20 mouse cellular contexts compared by ENCODE assay signal in genomic region chr3:133779161-133779789, GRCm38 (mm10).
"Had no signal": no experiment of that assay in that cellular context is flagged by ENCODE, and none has a peak within 500 bp of the region (broad histone marks: within the 10 kb centered on the region; RNA-seq: fewer than 3 reads in every experiment).

No protein-coding gene starts in this region.

- DNase-seq: kidney, adult 8-10 months; kidney, postnatal 14 days; kidney, postnatal 4 days; left cerebral cortex, postnatal 4 days; liver, embryonic 13.5 days; lung, adult 2 months; lung, postnatal 14 days; lung, postnatal 4 days; retina, postnatal 1 day; right cerebral cortex, postnatal 25 days; thymus, adult 18-20 months; thymus, postnatal 36 days had no signal

- H3K36me3 ChIP-seq: limb, embryonic 13.5 days; liver, embryonic 13.5 days; midbrain, embryonic 10.5 days; midbrain, embryonic 13.5 days; neural tube, embryonic 13.5 days had no signal

- ATAC-seq: intestine, embryonic 16.5 days; midbrain, embryonic 13.5 days; midbrain, embryonic 16.5 days had no signal

- H3K27ac ChIP-seq: limb, embryonic 13.5 days; liver, embryonic 13.5 days; midbrain, embryonic 10.5 days; midbrain, embryonic 13.5 days; neural tube, embryonic 13.5 days had no signal

- H3K9me3 ChIP-seq: limb, embryonic 13.5 days; liver, embryonic 13.5 days; midbrain, embryonic 10.5 days; midbrain, embryonic 13.5 days; neural tube, embryonic 13.5 days had no signal

- H3K4me1 ChIP-seq: limb, embryonic 13.5 days; liver, embryonic 13.5 days; midbrain, embryonic 10.5 days; midbrain, embryonic 13.5 days; neural tube, embryonic 13.5 days had no signal

- H3K27me3 ChIP-seq: limb, embryonic 13.5 days; liver, embryonic 13.5 days; megakaryocyte, embryonic 14.5 days; midbrain, embryonic 13.5 days; neural tube, embryonic 13.5 days had no signal

- H3K4me3 ChIP-seq: limb, embryonic 13.5 days; liver, embryonic 13.5 days; megakaryocyte, embryonic 14.5 days; midbrain, embryonic 10.5 days; midbrain, embryonic 13.5 days; myocyte; neural tube, embryonic 13.5 days had no signal

- H3K4me2 ChIP-seq: limb, embryonic 13.5 days; liver, embryonic 13.5 days; midbrain, embryonic 13.5 days; neural tube, embryonic 13.5 days had no signal

- H3K9ac ChIP-seq: limb, embryonic 13.5 days; liver, embryonic 13.5 days; midbrain, embryonic 13.5 days; neural tube, embryonic 13.5 days had no signal
